10 mouse cellular contexts compared by ENCODE assay signal in genomic region chr1:189028267-189028666, GRCm38 (mm10). TPM values are rescaled to one million over a fixed set of nuclear protein-coding genes. Genes with fewer than 3 reads are reported as not detected.
DNase-seq lines count a peak whose midpoint lies in the region; ATAC-seq and TF ChIP-seq lines count a peak whose summit lies in the region.
"Had no signal": no experiment of that assay in that cellular context is flagged by ENCODE, and none has a peak within 500 bp of the region (broad histone marks: within the 10 kb centered on the region; RNA-seq: fewer than 3 reads in every experiment).

No protein-coding gene starts in this region.

- no peak overlapping the region for H3K9ac ChIP-seq in heart, adult 2 months (ENCODE audit: low read depth, low read length)
- no peak overlapping the region for H3K9ac ChIP-seq in heart, embryonic 11.5 days (ENCODE audit: low read depth, low read length)
- H3K9ac ChIP-seq: hindbrain, embryonic 15.5 days had no signal

- TF ChIP-seq POLR2A in heart, adult 2 months (IDR thresholded peaks at IDR 0.05; ENCODE audit: insufficient read depth, low read depth, low read length), result no peak
- TF ChIP-seq POLR2A in lung, adult 2 months (IDR thresholded peaks at IDR 0.05; ENCODE audit: borderline replicate concordance, extremely low read depth, low read depth, low read length), result no peak

- ATAC-seq in heart, embryonic 11.5 days (replicated peaks; ENCODE audit: insufficient number of reproducible peaks, low FRiP score, low TSS enrichment), result no peak

- TF ChIP-seq EP300 in heart, adult 2 months (IDR thresholded peaks at IDR 0.05; ENCODE audit: insufficient read depth, low read depth, low read length), result no peak

- no peaks in the 10 kb centered on the region for H3K4me1 ChIP-seq in heart, adult 2 months (ENCODE audit: control insufficient read depth, insufficient read depth, low read length)
- no peaks in the 10 kb centered on the region for H3K4me1 ChIP-seq in heart, embryonic 11.5 days (ENCODE audit: control insufficient read depth, insufficient read depth, low read length)
- no peaks in the 10 kb centered on the region for H3K4me1 ChIP-seq in lung, adult 2 months (ENCODE audit: control insufficient read depth, insufficient read depth, low read length)
- H3K4me1 ChIP-seq: hindbrain, embryonic 15.5 days had no signal

- WGBS in heart, adult 2 months, result 43% methylated on average over 1 of the region's 1 CpGs
- WGBS in heart, embryonic 11.5 days (ENCODE audit: insufficient replicate concordance), result 39% methylated on average over 1 of the region's 1 CpGs
- WGBS in lung, adult 2 months, result 46% methylated on average over 1 of the region's 1 CpGs

- no peak overlapping the region for H3K27ac ChIP-seq in heart, adult 2 months
- H3K27ac ChIP-seq in heart, embryonic 11.5 days (ENCODE audit: low read depth, low read length), result no peak overlapping the region
- H3K27ac ChIP-seq: hindbrain, embryonic 15.5 days had no signal

- peak in 1 of 2 experiments; percentile 30 for DNase-seq in heart, adult 2 months
- DNase-seq in lung, adult 2 months, result no peak
- DNase-seq in lung, postnatal 25 days (ENCODE audit: low spot score), result no peak
- peak; percentile 45 for DNase-seq in ES-CJ7 (ENCODE audit: low read depth, low spot score)
- DNase-seq in embryo, embryonic 10 days (ENCODE audit: low spot score), result peak; percentile 38
- DNase-seq in gastrocnemius, adult 18-20 months (ENCODE audit: low spot score), result no peak
- DNase-seq in T-cell, adult 2 months (ENCODE audit: low spot score), result no peak

- H3K79me2 ChIP-seq in heart, adult 2 months (replicated peaks; ENCODE audit: control insufficient read depth, insufficient read depth, low read length), result no peaks in the 10 kb centered on the region

- no peaks in the 10 kb centered on the region for H3K36me3 ChIP-seq in heart, adult 2 months (ENCODE audit: control insufficient read depth, insufficient read depth, low read length)
- H3K36me3 ChIP-seq in heart, embryonic 11.5 days (ENCODE audit: control insufficient read depth, insufficient read depth, low read length), result no peaks in the 10 kb centered on the region
- H3K36me3 ChIP-seq: hindbrain, embryonic 15.5 days had no signal

- H3K27me3 ChIP-seq in heart, adult 2 months (ENCODE audit: control insufficient read depth, insufficient read depth, low read length), result no peaks in the 10 kb centered on the region
- no peaks in the 10 kb centered on the region for H3K27me3 ChIP-seq in heart, embryonic 11.5 days (ENCODE audit: control insufficient read depth, insufficient read depth, low read length)
- H3K27me3 ChIP-seq: hindbrain, embryonic 15.5 days had no signal

- H3K4me2 ChIP-seq in heart, embryonic 11.5 days, result no peak overlapping the region
- H3K4me2 ChIP-seq: hindbrain, embryonic 15.5 days had no signal

- peak; percentile 80 for TF ChIP-seq CTCF in heart, adult 2 months (IDR thresholded peaks at IDR 0.05)
- TF ChIP-seq CTCF in lung, adult 2 months (IDR thresholded peaks at IDR 0.05; ENCODE audit: insufficient read depth, low read length), result peak; percentile 28; the same call in 1 of the 2 replicates

- no peaks in the 10 kb centered on the region for H3K9me3 ChIP-seq in heart, embryonic 11.5 days (replicated peaks; ENCODE audit: control insufficient read depth, low read length)
- H3K9me3 ChIP-seq: hindbrain, embryonic 15.5 days had no signal

- intact Hi-C loops in heart, adult 2 months (cut with DNase I), result loop anchor here (2.0 to 10.0 kb wide), 4 partner anchors 53 to 947 kb away; no protein-coding TSS in a partner anchor

- H3K4me3 ChIP-seq in heart, adult 2 months, result no peak overlapping the region
- no peak overlapping the region for H3K4me3 ChIP-seq in heart, embryonic 11.5 days (ENCODE audit: low read depth, low read length)
- H3K4me3 ChIP-seq in lung, adult 2 months (replicated peaks; ENCODE audit: extremely low read depth, low read depth, low read length), result no peak overlapping the region
- H3K4me3 ChIP-seq: erythroblast, embryonic 14.5 days; hindbrain, embryonic 15.5 days had no signal

RNA-seq across cellular contexts. Expression of gene Kctd3, which starts 20.6 kb away (rescaled TPM):
- total RNA-seq in heart, adult 2 months (2021), result 10 to 100 TPM; 13.6 to 14.9 TPM
- 13.2 and 16.7 TPM in 2 replicates for polyA plus RNA-seq in heart, adult 2 months (2012; rRNA removed)
- polyA plus RNA-seq in heart, embryonic 11.5 days (2014; fragmentation: Nextera tagmentation; extraction: Ambion mirVana), result 22.6 and 26.5 TPM in 2 replicates
- polyA plus RNA-seq in lung, adult 2 months (2012; rRNA removed), result 34.0 and 40.0 TPM in 2 replicates
- 10 to 100 TPM; 13.1 to 13.4 TPM for total RNA-seq in gastrocnemius, adult 18-20 months (2021)

Comparison
In these comparisons a context has a peak if more than half of its experiments do, and no peak if none do; other contexts are left out.
1. DNase-seq: peak in ES-CJ7 (single experiment) and embryo, embryonic 10 days (single experiment); none in lung, adult 2 months (single experiment), lung, postnatal 25 days (single experiment), gastrocnemius, adult 18-20 months (single experiment) and T-cell, adult 2 months (single experiment).